Mouse (Mus musculus): ENCODE results near the gene Ndufv2. TPM values are rescaled to one million over a fixed set of nuclear protein-coding genes. Genes with fewer than 3 reads are reported as not detected.

Gene Ndufv2
- polyA plus RNA-seq (2021; fragmentation: Nextera tagmentation) = 449 and 470 TPM in 2 replicates
- long read RNA-seq, experiment 1, transcript Ndufv2-203 (8 exons, 1,697 nt) = major isoform, 264 of 286 reads
- long read RNA-seq, experiment 1, partial matches to known transcripts = 12 of 286 reads
- long read RNA-seq, experiment 1, other reads (novel, unspliced or antisense) = 10 of 286 reads
- long read RNA-seq, experiment 2, transcript Ndufv2-203 (8 exons, 1,697 nt) = major isoform, 458 of 511 reads
- long read RNA-seq, experiment 2, partial matches to known transcripts = 27 of 511 reads
- long read RNA-seq, experiment 2, other reads (novel, unspliced or antisense) = 26 of 511 reads

DNA sequence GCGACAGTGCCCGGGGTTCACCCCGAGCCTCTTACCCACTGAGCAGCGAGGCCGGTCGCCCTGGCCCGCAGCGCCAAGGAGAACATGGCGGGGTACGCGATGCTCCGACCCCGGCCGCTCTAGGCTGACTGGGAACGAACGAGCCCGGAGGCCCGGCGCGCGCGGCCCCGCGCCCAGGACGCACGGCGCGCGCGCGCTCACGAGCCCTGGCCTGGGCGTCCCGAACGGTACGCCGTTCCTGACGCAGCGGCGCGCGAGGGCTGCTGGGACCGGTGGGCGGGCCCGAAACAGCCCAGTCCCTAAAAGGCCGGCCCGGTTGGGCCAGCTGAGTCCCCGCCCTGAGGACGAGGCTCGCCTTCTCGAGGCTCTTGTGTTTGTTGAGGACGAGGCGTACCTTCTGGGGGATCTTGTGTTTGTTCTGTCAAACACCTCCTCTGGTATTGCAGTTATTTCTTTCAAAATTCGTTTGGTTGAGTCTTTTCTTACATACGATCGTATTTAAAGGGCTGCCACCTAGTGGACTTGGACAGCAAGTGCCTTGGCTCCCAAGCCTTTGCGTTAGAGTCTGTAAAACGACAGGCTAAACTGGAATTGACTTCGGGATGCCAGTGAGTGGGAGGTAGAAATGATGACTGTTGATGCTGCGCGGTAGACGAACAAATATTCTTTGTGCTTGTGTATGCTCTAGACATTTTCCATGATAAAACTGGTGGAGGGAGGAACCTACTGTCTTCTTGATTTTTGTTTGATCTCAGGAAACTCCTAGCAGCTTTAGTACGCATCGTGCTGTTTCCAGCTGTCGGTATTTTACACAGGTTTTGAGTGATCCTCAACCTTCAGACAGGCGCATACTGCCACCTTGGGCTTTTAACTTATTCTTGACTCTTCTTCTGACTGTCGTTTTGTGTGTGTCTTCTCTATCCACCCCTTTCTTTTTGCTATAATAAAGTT is at the start of gene Ndufv2:
TSS of gene Ndufv2 (minus strand) at position 180 of the 951 bp plus-strand sequence.

DNA sequence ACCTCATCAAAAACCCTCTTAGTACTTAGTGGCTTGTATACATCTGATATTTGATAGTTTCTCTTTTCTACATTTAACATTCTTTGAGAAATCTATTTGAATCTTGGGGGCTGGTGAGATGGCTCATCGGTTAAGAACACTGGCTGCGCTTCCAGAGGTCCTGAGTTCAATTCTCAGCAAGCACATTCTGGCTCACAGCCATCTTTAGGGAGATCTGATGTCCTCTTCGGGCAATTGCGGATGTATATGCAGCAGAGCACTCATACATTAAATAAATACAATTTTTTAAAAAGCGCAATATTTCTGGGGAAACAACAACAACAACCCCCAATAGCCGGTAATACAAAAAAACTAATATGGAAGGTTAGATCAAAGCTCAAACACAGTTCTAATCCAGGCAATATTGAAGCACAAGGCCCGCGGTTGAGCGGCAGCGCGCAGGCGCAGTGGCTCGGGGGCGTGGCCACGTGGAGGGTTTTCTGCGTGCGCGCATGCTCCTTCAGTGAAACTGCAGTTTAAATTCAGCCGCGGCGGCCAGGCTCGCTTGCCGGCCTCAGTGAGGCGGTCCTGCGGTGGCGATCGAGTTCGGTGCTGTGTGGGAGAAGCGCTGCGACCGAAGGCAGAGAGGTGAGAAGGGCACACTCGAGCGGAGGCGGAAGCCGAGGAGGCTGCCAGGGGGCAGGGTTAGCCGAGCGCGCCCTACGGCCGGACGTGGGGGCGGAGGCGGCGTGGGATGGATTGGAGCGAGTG is 21.9 kb upstream of the Ndufv2 start, which contains the start of gene Ddx11:
TSS of gene Ddx11 (plus strand) at position 455 of the 750 bp plus-strand sequence.

DNA sequence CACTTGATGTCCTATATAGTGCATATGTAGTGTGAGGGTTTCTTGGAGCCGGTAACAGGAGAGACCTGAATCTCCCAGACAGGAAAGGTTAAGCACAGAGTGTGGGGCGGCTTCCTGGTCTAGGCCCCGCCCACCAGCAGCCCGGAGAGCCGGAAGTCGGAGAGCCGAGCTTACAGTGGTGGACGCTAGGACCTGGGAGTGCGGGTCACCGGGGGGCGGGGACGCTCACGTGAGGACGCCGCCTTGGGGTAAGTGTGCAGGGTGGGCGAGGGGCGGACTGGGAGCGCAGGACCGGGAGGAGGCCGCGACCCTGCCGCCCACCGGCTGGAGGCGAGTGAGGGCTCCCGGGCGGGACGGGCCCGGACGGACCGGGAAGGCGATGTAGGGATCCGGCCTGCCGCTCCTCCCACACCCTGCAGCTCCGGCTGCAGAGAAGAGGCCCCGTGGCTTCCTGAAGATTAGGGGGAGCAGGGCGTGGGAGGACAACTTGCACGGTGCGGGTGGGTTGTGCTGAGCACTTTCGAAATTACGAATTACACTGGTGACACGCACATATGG is 10.1 kb upstream of the Ndufv2 start, which contains the start of gene Washc1:
TSS of gene Washc1 (plus strand) at position 144 of the 558 bp plus-strand sequence.

DNA sequence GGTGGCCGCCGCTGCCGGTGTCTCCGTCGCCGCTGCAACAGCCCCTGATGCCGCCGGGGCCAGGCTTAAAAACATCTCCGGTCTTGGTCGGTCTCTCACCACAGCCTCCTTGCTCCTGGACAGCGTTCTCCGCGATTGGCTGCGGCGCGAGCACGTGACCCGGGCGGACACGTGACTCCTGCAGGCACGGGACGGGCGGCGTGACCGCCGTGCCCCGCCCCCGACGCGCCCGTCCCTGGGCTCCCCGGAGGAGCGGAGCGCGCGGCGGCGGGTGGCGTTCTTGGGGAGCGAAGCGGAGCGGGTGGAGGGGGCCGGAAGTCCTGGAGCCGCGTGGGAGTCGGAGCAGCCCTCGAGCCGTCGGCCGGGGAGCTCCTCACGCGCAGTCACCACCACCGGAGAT is 24.4 kb downstream of the Ndufv2 start, which contains the start of gene Ankrd12:
TSS of gene Ankrd12 (minus strand) at position 156 of the 400 bp plus-strand sequence.

Other genes with a start within 250 kb of the Ndufv2 start
- gene Ralbp1, start 215.8 kb downstream of the Ndufv2 start, polyA plus RNA-seq (2021; fragmentation: Nextera tagmentation) = 55.4 and 97.2 TPM in 2 replicates
- 6.7 and 13.7 TPM in 2 replicates for gene Twsg1, start 150.3 kb downstream of the Ndufv2 start, polyA plus RNA-seq (2021; fragmentation: Nextera tagmentation)
- 87.6 and 181 TPM in 2 replicates for gene Ankrd12, start 24.5 kb downstream of the Ndufv2 start, polyA plus RNA-seq (2021; fragmentation: Nextera tagmentation)
- 5.5 and 12.6 TPM in 2 replicates for gene Washc1, start 10.0 kb upstream of the Ndufv2 start, polyA plus RNA-seq (2021; fragmentation: Nextera tagmentation)
- 0.19 and 0.40 TPM in 2 replicates for gene Ddx11, start 22.0 kb upstream of the Ndufv2 start, polyA plus RNA-seq (2021; fragmentation: Nextera tagmentation)